Mouse (Mus musculus): ENCODE results near the gene Eif5. TPM values are rescaled to one million over a fixed set of nuclear protein-coding genes. Genes with fewer than 3 reads are reported as not detected.
"Not testable (repeated sequence)": the region's sequence is repeated elsewhere in the genome, so short reads cannot be mapped to it uniquely, and the experiment has no call there.

Eif5 gene
- polyA plus RNA-seq, 1 experiment: 363 TPM

GRCm38 (mm10) chr12:111537341-111537740 is 475 bp upstream of the Eif5 start:
- no peak for TF ChIP-seq CTCF (IDR thresholded peaks at IDR 0.05; ENCODE audit: borderline replicate concordance, insufficient read depth, low read length)
- no peak for TF ChIP-seq POLR2A (IDR thresholded peaks at IDR 0.05; ENCODE audit: low read depth, low read length)
- H3K4me3 ChIP-seq (ENCODE audit: insufficient read depth, low read length): peak overlapping the region; percentile 85
- peaks cover 8% of the 10 kb centered on the region for H3K4me1 ChIP-seq (ENCODE audit: control insufficient read depth, insufficient read depth, low read length)
- peak overlapping the region; percentile 84 for H3K27ac ChIP-seq (ENCODE audit: insufficient read depth, low read length)

GRCm38 (mm10) chr12:111538292-111539040 is 650 bp downstream of the Eif5 start:
- Histone ChIP-seq H3K27ac (ENCODE audit: insufficient read depth, low read length) (peak overlapping the region; percentile 92), H3K4me3 (ENCODE audit: insufficient read depth, low read length) (peak overlapping the region; percentile 85), H3K4me1 (ENCODE audit: control insufficient read depth, insufficient read depth, low read length) (peaks cover 11% of the 10 kb centered on the region)
- TF ChIP-seq POLR2A (IDR thresholded peaks at IDR 0.05; ENCODE audit: low read depth, low read length) (peak; percentile 22; the same call in 1 of the 2 replicates), CTCF (IDR thresholded peaks at IDR 0.05; ENCODE audit: borderline replicate concordance, insufficient read depth, low read length) (no peak)

DNA sequence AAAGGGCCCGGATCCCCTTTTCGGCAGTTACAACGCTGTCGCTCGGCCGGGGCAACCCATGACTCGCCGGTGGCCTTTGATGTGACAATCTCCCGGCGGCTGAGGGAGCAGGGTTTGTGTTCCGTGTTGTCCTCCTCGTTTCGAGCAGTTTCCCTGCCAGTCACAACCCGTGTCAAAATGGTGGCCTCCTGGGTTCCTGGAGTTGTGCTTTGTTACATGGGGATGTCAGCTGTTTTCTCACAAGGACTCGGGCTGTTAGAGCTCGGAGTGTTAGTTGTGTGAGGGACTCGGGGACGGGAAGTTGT is 1.2 kb downstream of the Eif5 start:
- peaks cover 11% of the 10 kb centered on the region for H3K4me1 ChIP-seq (ENCODE audit: control insufficient read depth, insufficient read depth, low read length)
- peak overlapping the region; percentile 92 for H3K27ac ChIP-seq (ENCODE audit: insufficient read depth, low read length)
- no peak for TF ChIP-seq CTCF (IDR thresholded peaks at IDR 0.05; ENCODE audit: borderline replicate concordance, insufficient read depth, low read length)
- no peak for TF ChIP-seq POLR2A (IDR thresholded peaks at IDR 0.05; ENCODE audit: low read depth, low read length)
- peak overlapping the region; percentile 85 for H3K4me3 ChIP-seq (ENCODE audit: insufficient read depth, low read length)

- H3K27ac ChIP-seq (ENCODE audit: insufficient read depth, low read length): no peak overlapping the region
- TF ChIP-seq CTCF (IDR thresholded peaks at IDR 0.05; ENCODE audit: borderline replicate concordance, insufficient read depth, low read length) (no peak), POLR2A (IDR thresholded peaks at IDR 0.05; ENCODE audit: low read depth, low read length) (no peak)
- H3K4me1 ChIP-seq (ENCODE audit: control insufficient read depth, insufficient read depth, low read length): 0 out of 2 replicates have a peak, but pooled peaks cover 3% of the 10 kb centered on the region
- no peak overlapping the region for H3K4me3 ChIP-seq (ENCODE audit: insufficient read depth, low read length)
Measured at GRCm38 (mm10) chr12:111547070-111547469, 9.3 kb downstream of the Eif5 start.

- TF ChIP-seq POLR2A (IDR thresholded peaks at IDR 0.05; ENCODE audit: low read depth, low read length) (no peak), CTCF (IDR thresholded peaks at IDR 0.05; ENCODE audit: borderline replicate concordance, insufficient read depth, low read length) (no peak)
- no peak overlapping the region for H3K27ac ChIP-seq (ENCODE audit: insufficient read depth, low read length)
- no peak overlapping the region for H3K4me3 ChIP-seq (ENCODE audit: insufficient read depth, low read length)
- peaks cover 3% of the 10 kb centered on the region; the same call in 1 of the 2 replicates for H3K4me1 ChIP-seq (ENCODE audit: control insufficient read depth, insufficient read depth, low read length)
Measured at GRCm38 (mm10) chr12:111548555-111549289, 10.9 kb downstream of the Eif5 start.

DNA sequence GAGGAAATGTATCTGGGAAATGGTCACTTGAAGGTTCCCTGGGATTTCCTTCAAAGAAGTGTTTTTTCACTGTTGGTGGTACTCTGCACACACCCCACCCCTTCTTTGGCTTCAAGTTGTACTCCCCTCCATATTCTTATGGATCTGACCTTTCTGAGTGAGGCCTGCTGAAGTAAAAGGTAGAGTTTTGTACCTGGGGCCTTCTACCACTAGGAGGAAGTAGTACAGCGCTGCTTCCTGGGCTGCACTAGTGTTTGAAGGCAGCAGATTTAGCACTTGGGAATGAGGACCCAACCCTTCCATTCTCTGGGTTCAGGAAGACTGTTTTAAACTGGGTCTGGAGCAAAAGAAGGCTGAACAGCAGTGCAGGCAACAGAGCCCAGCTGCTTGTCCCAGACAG is 12.9 kb downstream of the Eif5 start:
- H3K27ac ChIP-seq (ENCODE audit: insufficient read depth, low read length): no peak overlapping the region
- no peak for TF ChIP-seq CTCF (IDR thresholded peaks at IDR 0.05; ENCODE audit: borderline replicate concordance, insufficient read depth, low read length)
- no peak for TF ChIP-seq POLR2A (IDR thresholded peaks at IDR 0.05; ENCODE audit: low read depth, low read length)
- peaks cover 3% of the 10 kb centered on the region; the same call in 1 of the 2 replicates for H3K4me1 ChIP-seq (ENCODE audit: control insufficient read depth, insufficient read depth, low read length)
- H3K4me3 ChIP-seq (ENCODE audit: insufficient read depth, low read length): no peak overlapping the region

GRCm38 (mm10) chr12:111552342-111552741 is 14.5 kb downstream of the Eif5 start:
- Histone ChIP-seq H3K4me1 (ENCODE audit: control insufficient read depth, insufficient read depth, low read length) (peaks cover 3% of the 10 kb centered on the region; the same call in 1 of the 2 replicates), H3K27ac (ENCODE audit: insufficient read depth, low read length) (no peak overlapping the region), H3K4me3 (ENCODE audit: insufficient read depth, low read length) (no peak overlapping the region)
- TF ChIP-seq CTCF (IDR thresholded peaks at IDR 0.05; ENCODE audit: borderline replicate concordance, insufficient read depth, low read length) (no peak), POLR2A (IDR thresholded peaks at IDR 0.05; ENCODE audit: low read depth, low read length) (no peak)

DNA sequence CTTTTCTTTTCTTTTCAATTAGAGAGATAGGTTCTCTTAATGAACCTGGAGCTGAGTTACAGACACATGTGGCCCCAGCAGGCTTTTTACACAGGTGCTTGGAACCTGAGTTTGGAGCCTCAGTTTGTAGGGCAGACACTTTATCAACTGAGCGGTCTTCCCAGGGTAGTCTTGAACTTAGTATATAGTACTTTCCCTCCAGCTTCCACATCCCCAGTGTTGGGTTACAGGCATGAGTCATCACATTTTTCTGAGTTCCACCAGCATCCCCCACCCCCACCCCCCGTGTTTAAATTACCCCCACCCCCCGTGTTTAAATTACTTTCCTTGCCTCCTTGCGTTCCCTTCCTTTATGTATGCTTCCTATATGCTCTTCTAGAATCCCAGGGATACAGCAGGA is 17.5 kb downstream of the Eif5 start:
- TF ChIP-seq CTCF (IDR thresholded peaks at IDR 0.05; ENCODE audit: borderline replicate concordance, insufficient read depth, low read length): no peak
- TF ChIP-seq POLR2A (IDR thresholded peaks at IDR 0.05; ENCODE audit: low read depth, low read length): no peak
- Histone ChIP-seq H3K4me3 (ENCODE audit: insufficient read depth, low read length) (no peak overlapping the region), H3K27ac (ENCODE audit: insufficient read depth, low read length) (no peak overlapping the region), H3K4me1 (ENCODE audit: control insufficient read depth, insufficient read depth, low read length) (peaks cover 6% of the 10 kb centered on the region)

- not testable (repeated sequence) for H3K4me3 ChIP-seq (ENCODE audit: insufficient read depth, low read length); H3K27ac ChIP-seq (ENCODE audit: insufficient read depth, low read length); H3K4me1 ChIP-seq (ENCODE audit: control insufficient read depth, insufficient read depth, low read length)
Measured at GRCm38 (mm10) chr12:111555893-111556292, 18.1 kb downstream of the Eif5 start.

GRCm38 (mm10) chr12:111557538-111557937 is 19.7 kb downstream of the Eif5 start:
- Histone ChIP-seq H3K27ac (ENCODE audit: insufficient read depth, low read length) (no peak overlapping the region), H3K4me1 (ENCODE audit: control insufficient read depth, insufficient read depth, low read length) (peaks cover 6% of the 10 kb centered on the region), H3K4me3 (ENCODE audit: insufficient read depth, low read length) (no peak overlapping the region)
- TF ChIP-seq POLR2A (IDR thresholded peaks at IDR 0.05; ENCODE audit: low read depth, low read length): no peak
- TF ChIP-seq CTCF (IDR thresholded peaks at IDR 0.05; ENCODE audit: borderline replicate concordance, insufficient read depth, low read length): no peak
